Mouse (Mus musculus) megakaryocyte-erythroid progenitor cell, adult 5-6 weeks (primary cell): ENCODE results near the gene Parp11. TPM values are rescaled to one million over a fixed set of nuclear protein-coding genes. Genes with fewer than 3 reads are reported as not detected.

Source experiments
- ATAC-seq: replicated peaks from 2 replicates; pipeline ENCODE4 v1.8.0; 2016; ENCODE audit warnings: mild to moderate bottlenecking, inconsistent platforms; ENCODE audit not compliant: severe bottlenecking, poor library complexity, low FRiP score, low TSS enrichment
- total RNA-seq, 2 experiments: library from RNA; stranded (forward) in 1 of 2; stranded (reverse) in 1 of 2; fragments of 200-1000, 215-1000 nt in 1 of 2; fragments of >200 nt in 1 of 2; fragmentation: Nextera tagmentation in 1 of 2; gene quantifications; 2 replicates each; pipeline ENCODE4 v1.2.3; 2014 to 2017

The Parp11 gene
- total RNA-seq, 2 experiments from 2014 or later: 20.3 to 35.6 TPM

GRCm38 (mm10) chr6:127538118-127538517 is 91.5 kb downstream of the Parp11 start:
- ATAC-seq: no peak

DNA sequence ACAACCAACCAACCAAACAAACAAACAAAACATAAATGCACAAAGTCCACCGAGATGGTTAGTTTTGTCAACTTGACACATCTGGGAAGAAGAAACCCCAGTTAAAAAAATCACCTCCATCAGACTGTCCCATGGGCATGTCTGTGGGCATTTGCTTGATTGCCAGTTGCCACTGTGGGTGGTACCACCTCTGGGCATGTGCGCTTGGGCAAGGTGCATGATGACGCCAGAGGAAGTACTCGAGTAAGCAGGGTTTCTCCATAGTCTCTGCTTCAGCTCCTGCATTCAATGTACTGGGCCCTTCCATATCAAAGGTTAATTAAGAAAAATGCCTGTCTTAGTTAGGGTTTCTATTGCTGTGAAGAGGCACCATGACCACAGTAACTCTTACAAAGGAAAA is 92.6 kb downstream of the Parp11 start:
- no peak for ATAC-seq

DNA sequence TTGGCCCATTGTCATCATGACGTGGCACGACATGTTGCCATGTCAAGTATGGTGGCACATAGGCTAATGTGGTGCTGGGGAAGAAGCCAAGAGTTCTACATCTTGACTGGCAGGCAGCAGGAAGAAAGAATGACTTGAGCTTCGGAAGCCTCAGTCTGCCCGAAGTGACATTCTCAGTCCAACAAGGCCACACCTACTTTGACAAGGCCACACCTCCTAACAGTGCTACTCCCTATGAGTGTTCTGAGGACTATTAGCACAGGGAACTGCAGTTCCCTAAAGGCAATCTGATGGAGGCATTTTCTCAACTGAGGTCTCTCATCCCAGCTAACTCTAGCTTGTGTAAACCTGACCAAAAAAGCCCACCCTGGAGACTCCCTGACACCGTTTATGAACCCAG is 93.0 kb downstream of the Parp11 start:
- peak; percentile 66 for ATAC-seq

DNA sequence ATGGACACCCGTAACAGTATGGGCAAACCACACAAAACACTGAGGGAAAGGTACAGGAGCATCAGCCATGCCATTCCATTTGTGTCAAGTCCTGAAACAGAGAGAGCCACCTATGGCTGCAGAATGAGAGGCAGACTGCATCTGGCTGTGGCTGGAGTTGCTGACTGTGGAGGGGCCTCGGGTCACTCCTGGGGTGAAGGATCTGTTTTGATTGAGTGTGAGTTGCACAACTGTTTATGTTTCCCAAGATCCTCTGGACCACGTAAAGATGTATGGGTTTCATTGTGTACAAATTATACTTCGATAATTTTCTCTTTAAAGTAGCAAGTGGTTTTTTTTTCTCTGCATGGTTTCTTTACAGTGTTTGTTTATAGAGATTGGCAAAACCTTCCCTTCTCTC is 93.9 kb downstream of the Parp11 start:
- ATAC-seq: no peak

DNA sequence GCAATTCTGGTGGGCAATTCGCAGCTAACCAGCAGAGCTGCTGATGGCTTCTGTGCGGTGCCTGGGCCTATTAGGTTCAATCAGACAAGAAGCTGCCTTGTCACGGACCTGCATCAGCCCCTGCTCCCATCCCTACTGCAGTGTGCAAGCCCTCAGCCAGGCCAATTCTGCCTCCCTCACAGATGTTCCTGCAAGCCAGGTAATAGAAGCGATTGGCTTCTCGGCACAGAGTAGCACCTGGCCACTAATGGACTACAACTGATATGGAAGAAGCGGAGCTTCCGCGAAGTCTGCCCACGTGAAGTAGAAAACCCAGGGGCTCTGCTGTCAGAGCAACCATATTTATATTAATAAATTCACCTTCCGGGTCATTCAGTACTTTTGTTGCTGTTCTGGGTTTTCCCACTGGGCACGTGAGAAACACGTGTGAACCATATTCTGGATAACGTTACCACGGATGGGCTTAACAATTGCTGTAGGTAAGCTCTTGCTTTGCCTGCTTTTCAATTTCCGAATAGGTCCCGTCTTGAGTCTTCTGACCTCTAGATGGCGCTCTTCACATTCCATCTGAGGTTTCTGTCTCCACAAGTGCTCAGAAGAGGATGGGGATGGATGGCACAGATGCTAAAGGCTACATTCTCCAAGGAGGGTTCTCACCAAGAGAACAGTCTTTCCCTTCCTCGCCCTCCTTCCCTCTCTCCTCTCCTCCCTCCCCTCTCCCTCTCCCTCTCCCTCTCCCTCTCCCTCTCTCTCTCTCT is 95.2 kb downstream of the Parp11 start:
- peak; percentile 85 for ATAC-seq

Other genes with a start within 250 kb of the Parp11 start
- 6.5 and 8.9 TPM in 2 replicates for gene Cracr2a, start 114.5 kb downstream of the Parp11 start, total RNA-seq (2014; fragmentation: Nextera tagmentation)
- gene Cracr2a, start 114.5 kb downstream of the Parp11 start, total RNA-seq (2017): 5.2 and 8.8 TPM in 2 replicates